Mouse (Mus musculus): ENCODE measurements around the gene Ephx3. TPM values are rescaled to one million over a fixed set of nuclear protein-coding genes. Genes with fewer than 3 reads are reported as not detected.
"Not testable (repeated sequence)": the region's sequence is repeated elsewhere in the genome, so short reads cannot be mapped to it uniquely, and the experiment has no call there.

Ephx3 gene
- polyA plus RNA-seq (2015; fragmentation: Nextera tagmentation; extraction: Ambion mirVana), result 0.17 and 0.20 TPM in 2 replicates

DNA sequence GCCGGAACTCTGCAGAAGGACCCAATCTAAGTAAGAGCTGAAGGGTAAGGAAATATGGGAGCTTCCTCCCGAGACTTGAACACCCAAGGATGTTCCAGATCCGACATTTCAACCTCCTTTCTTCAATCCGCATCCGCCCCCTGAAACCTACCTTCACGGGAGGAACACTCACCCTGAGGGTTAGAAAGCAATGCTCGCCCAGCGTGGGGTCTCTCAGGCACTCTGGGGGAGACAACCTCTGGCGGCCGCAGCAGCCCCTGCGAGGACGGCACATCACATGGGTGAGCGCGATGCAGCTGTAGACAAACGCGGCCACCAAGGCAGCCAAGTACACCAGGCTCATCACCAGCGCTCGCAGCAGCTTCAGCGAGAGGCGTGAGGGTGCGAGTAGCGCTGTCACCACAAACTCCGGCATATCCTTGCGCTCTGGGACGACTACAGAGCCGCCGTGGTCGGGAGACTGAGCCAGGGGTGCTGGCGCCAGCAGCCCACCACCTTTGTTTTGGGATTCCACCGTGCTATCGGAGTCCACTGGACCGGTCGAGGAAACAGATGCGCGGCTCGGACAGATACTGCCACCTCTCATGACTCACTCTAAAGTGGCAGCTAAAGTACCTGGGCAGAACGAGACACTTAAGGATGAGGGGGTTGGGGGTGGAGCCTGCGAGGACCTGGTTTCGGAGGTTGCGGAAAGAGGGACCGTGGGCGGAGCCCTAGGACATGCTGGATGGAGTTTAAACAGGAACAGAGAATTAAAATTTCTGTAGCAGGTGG, at the start of gene Ephx3:
TSS of gene Ephx3 (minus strand) at position 687 of the 774 bp plus-strand sequence.
- WGBS, result 6% methylated on average over 42 of the region's 42 CpGs
- H3K4me3 ChIP-seq, result peak within 1 kb of the TSS; percentile 32
- H3K4me1 ChIP-seq, result peaks cover 8% of the 10 kb centered on the region
- H3K4me2 ChIP-seq (replicated peaks), result peak within 1 kb of the TSS; percentile 54
- peak; percentile 71 for ATAC-seq (replicated peaks)
- no peak within 1 kb of the TSS for H3K27ac ChIP-seq (replicated peaks)
- H3K9ac ChIP-seq (replicated peaks), result peak within 1 kb of the TSS; percentile 22
- H3K36me3 ChIP-seq, result no peaks in the 10 kb centered on the region
- no peaks in the 10 kb centered on the region; the same call in 1 of the 2 replicates for H3K27me3 ChIP-seq
- H3K9me3 ChIP-seq, result no peaks in the 10 kb centered on the region

- no peak for ATAC-seq (replicated peaks)
Measured at GRCm38 (mm10) chr17:32238589-32238988, 49.2 kb upstream of the Ephx3 start.

GRCm38 (mm10) chr17:32235534-32236191, 46.3 kb upstream of the Ephx3 start:
- WGBS, result 36% methylated on average over 5 of the region's 5 CpGs
- Histone ChIP-seq H3K4me2 (replicated peaks) (0 out of 2 replicates have a peak overlapping the region, but pooled peaks have one; percentile 6), H3K36me3 (no peaks in the 10 kb centered on the region; the same call in 1 of the 2 replicates)

More at GRCm38 (mm10) chr17:32238589-32238988, 49.2 kb upstream of the Ephx3 start:
- WGBS, result 94% methylated on average over 1 of the region's 1 CpGs
- Histone ChIP-seq H3K4me3 (no peak overlapping the region), H3K27ac (replicated peaks) (no peak overlapping the region), H3K27me3 (no peaks in the 10 kb centered on the region), H3K9ac (replicated peaks) (no peak overlapping the region), H3K4me1 (peaks cover 32% of the 10 kb centered on the region), H3K9me3 (no peaks in the 10 kb centered on the region), H3K36me3 (no peaks in the 10 kb centered on the region; the same call in 1 of the 2 replicates), H3K4me2 (replicated peaks) (no peak overlapping the region)

GRCm38 (mm10) chr17:32233174-32233573, 43.8 kb upstream of the Ephx3 start:
- no peak overlapping the region for H3K4me2 ChIP-seq (replicated peaks)
- 0 out of 2 replicates have a peak, but pooled peaks have one; percentile 31 for ATAC-seq (replicated peaks)
- H3K36me3 ChIP-seq, result peaks cover 16% of the 10 kb centered on the region
- no peaks in the 10 kb centered on the region for H3K9me3 ChIP-seq
- H3K27me3 ChIP-seq, result no peaks in the 10 kb centered on the region
- H3K4me1 ChIP-seq, result peaks cover 44% of the 10 kb centered on the region
- H3K27ac ChIP-seq (replicated peaks), result peak overlapping the region; percentile 19; the same call in 1 of the 2 replicates
- H3K4me3 ChIP-seq, result no peak overlapping the region
- H3K9ac ChIP-seq (replicated peaks), result no peak overlapping the region

More at GRCm38 (mm10) chr17:32235534-32236191, 46.3 kb upstream of the Ephx3 start:
- peak; percentile 87 for ATAC-seq (replicated peaks)
- no peak overlapping the region for H3K4me3 ChIP-seq
- no peaks in the 10 kb centered on the region for H3K27me3 ChIP-seq
- H3K27ac ChIP-seq (replicated peaks), result peak overlapping the region; percentile 84
- peaks cover 44% of the 10 kb centered on the region for H3K4me1 ChIP-seq
- H3K9me3 ChIP-seq, result no peaks in the 10 kb centered on the region
- H3K9ac ChIP-seq (replicated peaks), result no peak overlapping the region

DNA sequence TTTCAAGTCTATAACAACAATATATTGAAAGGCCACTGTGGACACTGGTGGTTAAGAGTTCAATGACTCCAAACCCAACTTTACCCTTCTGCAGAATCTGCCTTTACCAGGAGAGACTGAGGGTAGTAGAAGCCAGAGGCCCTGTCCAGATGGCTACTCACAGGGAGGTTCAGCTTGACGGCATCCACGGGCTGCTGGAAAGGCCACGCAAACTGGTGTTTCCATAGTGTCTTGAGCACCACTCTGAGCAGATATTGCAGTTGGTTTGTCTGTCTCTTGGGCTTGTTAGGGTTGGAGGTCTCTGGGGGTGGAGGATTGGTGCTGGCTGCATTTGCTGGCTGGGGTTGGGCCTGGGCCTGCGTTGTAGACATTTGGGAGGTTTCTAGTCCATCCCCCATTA, 39.9 kb upstream of the Ephx3 start:
- Histone ChIP-seq H3K27ac (replicated peaks) (no peak overlapping the region), H3K9me3 (no peaks in the 10 kb centered on the region), H3K9ac (replicated peaks) (no peak overlapping the region), H3K36me3 (peaks cover 38% of the 10 kb centered on the region), H3K27me3 (no peaks in the 10 kb centered on the region), H3K4me3 (no peak overlapping the region), H3K4me2 (replicated peaks) (no peak overlapping the region), H3K4me1 (peaks cover 22% of the 10 kb centered on the region)
- no peak for ATAC-seq (replicated peaks)
- WGBS, result 96% methylated on average over 4 of the region's 4 CpGs

DNA sequence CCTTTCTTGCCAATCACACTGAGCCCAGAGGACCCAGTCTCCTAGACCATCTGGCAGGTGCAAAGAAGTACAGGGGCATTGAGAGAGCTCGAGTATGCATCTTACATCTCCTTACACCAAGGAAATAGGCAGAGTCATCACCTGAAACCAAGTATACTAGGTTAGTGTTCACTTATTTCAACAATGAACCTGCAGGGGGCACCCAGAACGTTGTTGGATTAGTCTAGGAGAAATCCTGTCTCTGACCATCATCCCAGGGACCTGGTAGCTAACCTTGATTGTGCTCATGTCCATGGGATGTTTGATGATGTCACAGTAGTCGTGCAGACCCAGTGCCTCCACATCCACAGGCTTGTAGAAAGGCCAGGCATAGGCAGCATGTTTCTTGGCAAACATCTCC, 31.5 kb upstream of the Ephx3 start:
- Histone ChIP-seq H3K9ac (replicated peaks) (no peak overlapping the region), H3K4me2 (replicated peaks) (no peak overlapping the region), H3K27me3 (no peaks in the 10 kb centered on the region), H3K9me3 (no peaks in the 10 kb centered on the region), H3K4me3 (no peak overlapping the region), H3K4me1 (no peaks in the 10 kb centered on the region), H3K27ac (replicated peaks) (no peak overlapping the region), H3K36me3 (peaks cover 80% of the 10 kb centered on the region)
- no peak for ATAC-seq (replicated peaks)
- WGBS, result 69% methylated on average over 3 of the region's 3 CpGs

DNA sequence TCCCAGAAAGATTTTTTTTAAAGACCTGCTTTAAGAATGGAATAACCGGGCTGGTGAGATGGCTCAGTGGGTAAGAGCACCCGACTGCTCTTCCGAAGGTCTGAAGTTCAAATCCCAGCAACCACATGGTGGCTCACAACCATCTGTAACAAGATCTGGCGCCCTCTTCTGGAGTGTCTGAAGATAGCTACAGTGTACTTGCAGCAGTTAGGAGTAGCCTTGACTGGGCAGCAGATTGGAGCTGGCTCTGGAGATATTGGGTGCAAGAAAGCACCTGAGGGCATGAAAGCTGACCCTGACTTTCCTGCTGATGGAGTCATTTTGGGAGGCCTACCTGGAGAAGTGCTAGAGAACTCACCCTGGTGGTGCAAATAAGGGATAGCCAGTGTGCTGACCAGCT, 26.2 kb upstream of the Ephx3 start:
- not testable (repeated sequence) for H3K9ac ChIP-seq (replicated peaks); H3K4me3 ChIP-seq; H3K27me3 ChIP-seq; ATAC-seq (replicated peaks); H3K27ac ChIP-seq (replicated peaks); H3K4me2 ChIP-seq (replicated peaks); H3K4me1 ChIP-seq; H3K9me3 ChIP-seq
- 70% methylated on average over 4 of the region's 4 CpGs for WGBS
- H3K36me3 ChIP-seq, result peaks cover 82% of the 10 kb centered on the region

DNA sequence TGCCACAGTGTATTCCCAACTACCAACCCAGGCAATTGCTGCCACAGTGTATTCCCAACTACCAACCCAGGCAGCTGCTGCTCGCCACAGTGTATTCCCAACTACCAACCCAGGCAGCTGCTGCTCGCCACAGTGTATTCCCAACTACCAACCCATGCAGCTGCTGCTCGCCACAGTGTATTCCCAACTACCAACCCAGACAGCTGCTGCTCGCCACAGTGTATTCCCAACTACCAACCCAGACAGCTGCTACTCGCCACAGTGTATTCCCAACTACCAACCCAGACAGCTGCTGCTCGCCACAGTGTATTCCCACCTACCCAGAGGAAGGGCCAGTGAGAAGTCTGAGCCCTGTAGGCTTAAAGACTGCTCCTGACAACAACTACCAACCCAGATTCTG, 22.2 kb upstream of the Ephx3 start:
- not testable (repeated sequence) for H3K4me3 ChIP-seq; H3K4me1 ChIP-seq; H3K27ac ChIP-seq (replicated peaks); H3K27me3 ChIP-seq; ATAC-seq (replicated peaks); H3K9ac ChIP-seq (replicated peaks); H3K4me2 ChIP-seq (replicated peaks); H3K9me3 ChIP-seq
- peaks cover 92% of the 10 kb centered on the region for H3K36me3 ChIP-seq
- 97% methylated on average over 6 of the region's 6 CpGs for WGBS

- ATAC-seq (replicated peaks), result no peak
Measured at GRCm38 (mm10) chr17:32209752-32210151, 20.4 kb upstream of the Ephx3 start.

DNA sequence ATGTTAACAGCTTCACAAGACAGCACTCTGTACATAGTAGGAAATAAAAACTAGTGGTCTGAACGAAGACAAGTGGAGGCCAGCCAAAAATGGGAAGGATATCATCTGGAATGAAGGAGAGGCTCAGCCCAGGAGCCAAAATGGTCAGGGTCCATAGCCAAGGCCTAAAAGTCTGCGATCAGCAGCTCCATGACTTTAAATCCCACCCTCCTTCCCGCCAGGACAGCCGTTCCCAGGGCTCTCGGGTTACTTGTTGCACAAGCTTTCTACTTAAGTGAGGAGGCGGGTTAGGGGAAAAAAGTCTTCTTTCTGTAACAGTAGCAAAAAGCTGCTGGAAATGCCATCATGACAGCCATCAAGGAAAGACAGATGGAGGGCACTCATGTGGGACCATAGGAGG, 19.8 kb upstream of the Ephx3 start:
- no peaks in the 10 kb centered on the region for H3K4me1 ChIP-seq
- no peak overlapping the region for H3K27ac ChIP-seq (replicated peaks)
- H3K4me2 ChIP-seq (replicated peaks), result no peak overlapping the region
- no peak for ATAC-seq (replicated peaks)
- H3K36me3 ChIP-seq, result peaks cover 89% of the 10 kb centered on the region
- no peaks in the 10 kb centered on the region for H3K9me3 ChIP-seq
- 75% methylated on average over 6 of the region's 6 CpGs for WGBS
- H3K9ac ChIP-seq (replicated peaks), result no peak overlapping the region
- H3K4me3 ChIP-seq, result no peak overlapping the region
- H3K27me3 ChIP-seq, result no peaks in the 10 kb centered on the region

More at GRCm38 (mm10) chr17:32209752-32210151, 20.4 kb upstream of the Ephx3 start:
- Histone ChIP-seq H3K36me3 (peaks cover 90% of the 10 kb centered on the region), H3K9me3 (no peaks in the 10 kb centered on the region), H3K27me3 (no peaks in the 10 kb centered on the region), H3K9ac (replicated peaks) (no peak overlapping the region), H3K4me2 (replicated peaks) (no peak overlapping the region), H3K4me3 (no peak overlapping the region), H3K4me1 (no peaks in the 10 kb centered on the region), H3K27ac (replicated peaks) (no peak overlapping the region)
- 24% methylated on average over 3 of the region's 3 CpGs for WGBS

DNA sequence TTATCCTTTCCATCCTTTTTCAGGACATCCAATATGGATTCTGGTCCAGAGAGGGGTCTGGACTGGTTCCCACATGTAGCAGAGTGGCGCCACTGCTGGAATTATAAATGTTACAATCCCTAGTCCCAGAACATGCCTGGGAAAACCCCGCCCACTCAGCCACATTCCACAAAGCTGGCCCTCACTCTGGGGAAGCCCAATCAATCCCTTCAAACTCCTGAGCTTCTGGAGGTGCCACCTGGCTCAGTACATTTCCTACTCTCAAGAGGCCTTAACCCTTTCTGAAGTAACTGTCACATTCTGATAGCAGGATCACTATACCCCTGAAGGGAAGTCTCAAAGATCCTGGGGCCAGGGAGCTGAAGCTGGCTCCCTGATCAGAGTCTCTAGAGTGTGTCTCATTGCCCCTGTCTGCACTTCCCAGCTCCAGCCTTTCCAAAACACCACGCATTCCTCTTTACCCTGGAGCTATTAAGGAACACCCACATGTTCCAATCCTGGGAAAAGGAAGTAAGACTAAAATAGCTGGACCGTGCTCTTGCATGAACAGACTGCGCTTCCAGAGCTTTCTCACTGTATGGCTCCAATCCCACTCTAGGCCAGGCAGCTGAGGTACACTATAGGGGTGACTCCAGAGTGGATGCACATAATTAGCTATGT, 18.4 kb upstream of the Ephx3 start:
- peaks cover 85% of the 10 kb centered on the region for H3K36me3 ChIP-seq
- no peak overlapping the region for H3K9ac ChIP-seq (replicated peaks)
- H3K9me3 ChIP-seq, result no peaks in the 10 kb centered on the region
- no peaks in the 10 kb centered on the region for H3K27me3 ChIP-seq
- no peak for ATAC-seq (replicated peaks)
- WGBS, result 79% methylated on average over 5 of the region's 5 CpGs
- no peak overlapping the region for H3K4me2 ChIP-seq (replicated peaks)
- H3K27ac ChIP-seq (replicated peaks), result no peak overlapping the region
- no peak overlapping the region for H3K4me3 ChIP-seq
- no peaks in the 10 kb centered on the region for H3K4me1 ChIP-seq

GRCm38 (mm10) chr17:32205345-32205744, 16.0 kb upstream of the Ephx3 start:
- no peak for ATAC-seq (replicated peaks)
- Histone ChIP-seq H3K27me3 (no peaks in the 10 kb centered on the region), H3K4me3 (no peak overlapping the region), H3K9me3 (no peaks in the 10 kb centered on the region), H3K9ac (replicated peaks) (no peak overlapping the region), H3K4me1 (no peaks in the 10 kb centered on the region), H3K27ac (replicated peaks) (no peak overlapping the region), H3K4me2 (replicated peaks) (no peak overlapping the region), H3K36me3 (peaks cover 87% of the 10 kb centered on the region)
- 84% methylated on average over 3 of the region's 3 CpGs for WGBS

Measured in forebrain, embryonic 15.5 days (tissue).